Mouse (Mus musculus) liver, embryonic 12.5 days (tissue): ENCODE data around the gene Kcnd2. TPM values are rescaled to one million over a fixed set of nuclear protein-coding genes. Genes with fewer than 3 reads are reported as not detected.

ENCODE experiments used
- ATAC-seq: fragments of 200-750 bp; cut with Nextera tagmentation; 2 replicates; pipeline ENCODE4 v1.8.0; 2017; ENCODE audit warnings: moderate number of reproducible peaks, mild to moderate bottlenecking, moderate library complexity
- H3K27ac ChIP-seq: fragments of 300-500 bp; sonication (generic); 2 replicates; pipeline ENCODE4 v1.5.1; 2016; ENCODE audit warnings: mild to moderate bottlenecking
- H3K27me3 ChIP-seq: fragments of 300-500 bp; sonication (generic); replicated peaks from 2 replicates; pipeline ENCODE4 v1.6.1; 2016; ENCODE audit warnings: mild to moderate bottlenecking, moderate library complexity
- H3K36me3 ChIP-seq: fragments of 300-500 bp; sonication (generic); 2 replicates; pipeline ENCODE4 v1.6.1; 2016; ENCODE audit warnings: mild to moderate bottlenecking, moderate library complexity
- H3K4me1 ChIP-seq: fragments of 300-500 bp; sonication (generic); 2 replicates; pipeline ENCODE4 v1.6.1; 2016
- H3K4me2 ChIP-seq: fragments of 300-500 bp; sonication (generic); 2 replicates; pipeline ENCODE4 v1.6.1; 2016; ENCODE audit warnings: mild to moderate bottlenecking, moderate library complexity
- H3K4me3 ChIP-seq: fragments of 300-500 bp; sonication (generic); 2 replicates; pipeline ENCODE4 v1.5.1; 2016; ENCODE audit warnings: mild to moderate bottlenecking, moderate library complexity
- H3K9ac ChIP-seq: fragments of 300-500 bp; sonication (generic); 2 replicates; pipeline ENCODE4 v1.6.1; 2016; ENCODE audit warnings: mild to moderate bottlenecking, moderate library complexity
- H3K9me3 ChIP-seq: fragments of 300-500 bp; sonication (generic); replicated peaks from 2 replicates; pipeline ENCODE4 v1.6.1; 2016; ENCODE audit warnings: mild to moderate bottlenecking, moderate library complexity
- WGBS: fragments of 180-500 bp; shearing (Covaris S2); methylation state at CpG from one replicate; pipeline ENCODE4 v1.1.7; 2016; ENCODE audit not compliant: insufficient replicate concordance; 5-methylcytosine and 5-hydroxymethylcytosine counted together
- polyA plus RNA-seq: library from polyadenylated mRNA; unstranded; fragments of >200 nt; fragmentation: Nextera tagmentation; extraction: Ambion mirVana; gene quantifications from 2 replicates; pipeline ENCODE4 v1.2.1, GENCODE M21; 2016

The Kcnd2 gene
- polyA plus RNA-seq, 1 experiment from 2014 or later, result 0.02 TPM

DNA sequence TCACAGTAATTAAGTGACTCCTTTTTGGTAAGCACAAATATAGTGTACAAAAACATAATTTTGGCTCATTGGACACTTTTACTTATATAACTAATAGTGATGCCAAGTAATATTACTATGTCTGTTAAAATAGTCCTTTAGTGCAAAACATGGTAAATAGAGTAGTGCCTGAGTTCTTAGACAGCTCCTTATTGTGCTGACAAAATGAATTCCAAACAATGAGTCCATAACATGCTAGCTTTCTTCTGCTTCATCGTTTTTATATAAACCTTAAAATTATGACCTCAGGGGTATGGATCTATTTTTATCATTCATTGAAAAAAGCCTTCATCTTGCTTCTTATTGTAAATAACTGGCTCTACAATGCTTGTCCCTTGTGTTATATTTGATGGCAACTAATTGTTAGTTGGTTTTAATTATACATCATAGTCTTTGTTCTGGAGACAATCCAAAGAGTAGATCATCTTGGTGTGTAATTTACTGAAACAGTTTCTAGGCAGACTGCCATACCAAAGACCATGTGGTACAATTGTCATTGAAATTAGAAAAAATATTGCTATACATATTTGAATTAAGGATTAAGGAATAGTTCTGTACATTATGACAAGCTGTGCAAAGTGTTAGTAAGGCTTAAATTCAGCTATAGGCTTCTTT is 256.7 kb downstream of the Kcnd2 start:
- 55% methylated on average over 1 of the region's 1 CpGs for WGBS
- ATAC-seq, result no peak

DNA sequence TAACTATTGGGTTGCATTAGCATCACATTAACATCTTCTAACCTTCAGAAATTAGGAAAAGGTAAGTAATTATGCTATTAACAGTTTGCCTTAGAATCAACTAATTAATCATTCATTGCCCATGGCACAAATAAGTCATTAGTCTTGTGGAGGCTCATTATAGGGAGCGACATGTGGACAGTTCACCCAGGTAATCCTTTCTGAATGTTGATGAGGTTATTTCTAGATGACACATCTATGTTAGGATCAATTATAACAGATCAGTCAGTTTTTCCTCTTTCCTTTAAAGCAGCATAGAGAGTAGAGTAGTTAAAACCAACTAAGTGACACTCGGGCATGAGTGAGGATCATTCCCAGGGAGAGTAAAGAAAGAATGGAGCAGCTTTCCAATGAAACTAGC is 267.4 kb downstream of the Kcnd2 start:
- 72% methylated on average over 2 of the region's 2 CpGs for WGBS
- no peak overlapping the region for H3K27ac ChIP-seq
- no peaks in the 10 kb centered on the region for H3K36me3 ChIP-seq
- H3K4me2 ChIP-seq, result no peak overlapping the region
- no peak overlapping the region for H3K9ac ChIP-seq
- H3K27me3 ChIP-seq, result no peaks in the 10 kb centered on the region
- no peak for ATAC-seq
- H3K4me1 ChIP-seq, result no peaks in the 10 kb centered on the region
- no peak overlapping the region for H3K4me3 ChIP-seq
- H3K9me3 ChIP-seq, result no peaks in the 10 kb centered on the region

More for the DNA sequence above, 256.7 kb downstream of the Kcnd2 start:
- Histone ChIP-seq H3K36me3 (no peaks in the 10 kb centered on the region), H3K4me2 (no peak overlapping the region), H3K27me3 (no peaks in the 10 kb centered on the region), H3K9ac (no peak overlapping the region), H3K4me1 (no peaks in the 10 kb centered on the region), H3K9me3 (no peaks in the 10 kb centered on the region), H3K4me3 (no peak overlapping the region), H3K27ac (no peak overlapping the region)

DNA sequence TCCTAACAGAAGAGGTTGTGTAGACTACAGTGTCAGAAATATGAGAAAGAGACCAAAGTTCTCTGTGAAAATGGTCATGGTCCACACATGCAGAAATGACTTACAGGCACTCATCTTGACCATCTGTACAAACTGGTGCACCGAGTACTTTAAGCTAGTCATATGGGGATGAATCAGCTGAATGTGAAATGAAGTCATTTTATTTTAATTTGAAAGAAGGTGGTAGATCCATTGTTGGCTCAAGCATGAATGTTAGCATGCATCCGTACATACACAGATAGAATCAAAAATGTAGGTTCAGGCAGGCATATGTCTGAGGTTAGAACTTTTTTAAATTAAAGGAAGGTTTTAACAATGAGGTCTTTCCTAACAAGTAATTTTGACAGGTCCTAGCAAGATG is 273.2 kb downstream of the Kcnd2 start:
- no peak for ATAC-seq
- 47% methylated on average over 2 of the region's 2 CpGs for WGBS
- Histone ChIP-seq H3K27ac (no peak overlapping the region), H3K9ac (no peak overlapping the region), H3K4me1 (no peaks in the 10 kb centered on the region), H3K9me3 (no peaks in the 10 kb centered on the region), H3K4me3 (no peak overlapping the region), H3K36me3 (no peaks in the 10 kb centered on the region), H3K27me3 (no peaks in the 10 kb centered on the region), H3K4me2 (no peak overlapping the region)

DNA sequence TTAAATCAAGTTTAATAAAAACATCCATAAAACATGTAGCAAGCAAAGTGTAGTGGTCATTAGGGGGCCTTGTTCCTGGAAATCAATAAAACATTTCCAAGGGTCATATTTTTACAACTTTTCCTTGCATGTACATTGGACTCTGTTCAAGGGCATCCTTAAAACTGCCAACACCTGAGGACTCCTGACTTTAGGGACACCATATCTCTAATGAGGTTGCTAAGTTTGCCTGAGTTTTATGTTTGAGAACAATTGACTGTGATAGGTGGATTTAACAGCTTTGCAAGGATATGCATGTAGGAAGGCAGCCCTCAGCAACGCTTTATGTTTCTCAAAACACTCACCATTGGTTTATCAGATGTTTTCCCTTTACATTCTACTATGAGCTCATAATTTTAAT is 287.6 kb downstream of the Kcnd2 start:
- no peak overlapping the region for H3K4me2 ChIP-seq
- H3K4me1 ChIP-seq, result no peaks in the 10 kb centered on the region
- H3K4me3 ChIP-seq, result no peak overlapping the region
- no peaks in the 10 kb centered on the region for H3K9me3 ChIP-seq
- no peak overlapping the region for H3K27ac ChIP-seq
- ATAC-seq, result no peak
- no peak overlapping the region for H3K9ac ChIP-seq
- no peaks in the 10 kb centered on the region for H3K27me3 ChIP-seq
- WGBS, result 55% methylated on average over 1 of the region's 1 CpGs
- H3K36me3 ChIP-seq, result no peaks in the 10 kb centered on the region

DNA sequence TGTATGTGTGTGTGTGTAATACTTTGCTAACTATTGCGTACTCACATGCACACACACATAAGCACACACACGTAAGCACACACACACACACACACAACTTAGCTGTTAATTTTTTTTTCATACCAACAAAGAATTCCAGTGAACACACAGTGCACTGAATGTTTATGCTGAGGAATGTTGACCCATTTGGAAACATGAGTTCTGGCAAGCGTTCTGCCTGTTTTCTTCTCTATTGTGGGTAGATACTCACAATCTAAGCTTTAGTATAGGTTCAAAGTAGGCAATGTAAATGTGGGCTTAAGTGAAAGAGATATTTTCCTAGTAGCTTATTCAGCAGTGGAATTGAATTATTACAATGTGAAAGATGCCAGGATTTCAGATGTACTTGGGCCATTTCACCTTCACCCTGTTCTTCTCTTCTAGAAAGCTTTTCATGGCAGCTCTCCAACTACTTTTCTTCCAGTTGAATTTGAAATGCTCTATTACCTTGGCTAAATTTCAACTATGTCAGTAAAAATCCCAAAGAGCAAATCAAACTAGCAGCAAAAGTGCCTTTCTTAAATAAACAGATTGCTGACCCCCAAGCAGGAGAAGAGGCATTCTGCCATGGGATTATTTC is 295.4 kb downstream of the Kcnd2 start:
- no peak overlapping the region for H3K27ac ChIP-seq

DNA sequence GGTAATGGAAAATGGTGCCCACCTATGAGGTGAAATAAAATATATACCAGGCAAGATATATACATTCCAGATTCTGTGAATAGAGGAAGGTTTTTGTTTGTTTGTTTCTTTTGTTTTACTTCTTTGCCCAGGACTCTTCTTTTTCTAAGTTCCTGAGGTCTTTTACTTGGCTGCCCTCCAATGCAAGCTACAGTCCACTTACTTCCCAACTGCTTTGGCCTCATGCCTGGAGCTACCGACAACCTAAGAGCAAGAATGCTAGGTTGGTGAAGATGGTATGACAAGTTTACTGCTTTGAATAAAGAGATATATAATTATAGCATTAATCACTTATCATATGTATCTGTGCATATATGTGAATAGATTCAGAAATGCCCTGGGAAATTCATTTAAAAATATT is 305.0 kb downstream of the Kcnd2 start:
- H3K4me2 ChIP-seq, result no peak overlapping the region
- no peaks in the 10 kb centered on the region for H3K4me1 ChIP-seq
- H3K27ac ChIP-seq, result no peak overlapping the region
- H3K4me3 ChIP-seq, result no peak overlapping the region
- H3K36me3 ChIP-seq, result no peaks in the 10 kb centered on the region
- H3K27me3 ChIP-seq, result no peaks in the 10 kb centered on the region
- H3K9me3 ChIP-seq, result no peaks in the 10 kb centered on the region
- no peak for ATAC-seq
- H3K9ac ChIP-seq, result no peak overlapping the region
- 67% methylated on average over 1 of the region's 1 CpGs for WGBS

More for the DNA sequence above, 295.4 kb downstream of the Kcnd2 start:
- Histone ChIP-seq H3K9me3 (no peaks in the 10 kb centered on the region), H3K36me3 (no peaks in the 10 kb centered on the region), H3K9ac (no peak overlapping the region), H3K4me1 (no peaks in the 10 kb centered on the region), H3K4me3 (no peak overlapping the region), H3K4me2 (no peak overlapping the region), H3K27me3 (no peaks in the 10 kb centered on the region)
- ATAC-seq, result no peak
- 75% methylated on average over 3 of the region's 3 CpGs for WGBS

DNA sequence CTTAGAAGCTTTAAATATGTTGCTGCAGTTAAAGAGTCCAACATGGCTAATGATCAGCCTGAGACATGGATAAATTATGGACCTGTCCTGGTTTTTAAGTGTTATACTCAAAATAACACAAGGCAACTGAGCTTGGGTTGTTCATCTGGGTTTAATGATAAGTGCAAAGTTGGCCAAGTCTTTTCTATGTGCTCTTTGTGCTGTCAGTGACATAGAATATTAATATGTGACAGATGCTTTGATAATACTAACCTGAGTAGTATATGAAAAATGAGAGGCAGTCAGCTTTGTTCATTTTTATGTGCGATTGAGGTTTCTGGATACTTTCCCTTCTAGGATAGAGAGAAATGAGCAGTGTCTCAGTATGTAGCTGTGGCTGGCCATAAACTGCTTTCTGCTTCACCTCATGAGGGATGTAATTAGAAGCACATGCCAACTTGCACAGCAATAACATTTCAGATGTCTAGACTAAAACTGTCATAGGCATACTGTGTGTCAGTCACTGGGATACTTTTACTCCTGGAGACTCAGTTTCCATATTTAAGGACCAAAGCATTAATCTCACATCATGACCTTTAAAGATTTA is 312.3 kb downstream of the Kcnd2 start:
- H3K9me3 ChIP-seq, result no peaks in the 10 kb centered on the region
- H3K4me1 ChIP-seq, result no peaks in the 10 kb centered on the region
- no peak overlapping the region for H3K4me2 ChIP-seq
- no peaks in the 10 kb centered on the region for H3K36me3 ChIP-seq
- H3K4me3 ChIP-seq, result no peak overlapping the region
- ATAC-seq, result no peak
- H3K9ac ChIP-seq, result no peak overlapping the region
- 60% methylated on average over 1 of the region's 1 CpGs for WGBS
- H3K27ac ChIP-seq, result no peak overlapping the region
- no peaks in the 10 kb centered on the region for H3K27me3 ChIP-seq

DNA sequence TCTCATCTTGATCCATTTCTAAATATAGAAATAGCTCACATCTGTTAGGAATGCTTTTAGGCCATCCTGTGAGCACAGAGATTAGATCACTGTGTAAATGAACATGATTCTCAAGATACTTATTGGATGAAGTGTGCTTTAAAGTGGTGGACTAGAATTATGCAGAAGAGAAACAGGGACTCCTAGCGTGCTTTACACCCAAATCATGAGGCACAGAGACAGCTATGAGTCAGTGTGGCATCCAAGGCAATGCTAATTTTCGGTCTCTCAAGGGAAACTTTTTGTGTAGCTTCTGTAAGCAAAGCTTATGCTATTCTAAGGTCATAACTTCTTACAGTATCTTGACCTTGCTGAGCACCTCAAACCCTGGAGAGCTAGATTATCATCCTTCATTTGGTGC is 318.7 kb downstream of the Kcnd2 start:
- no peak overlapping the region for H3K27ac ChIP-seq
- no peak for ATAC-seq
- WGBS, result 59% methylated on average over 2 of the region's 2 CpGs
- H3K9me3 ChIP-seq, result no peaks in the 10 kb centered on the region
- no peak overlapping the region for H3K9ac ChIP-seq
- H3K36me3 ChIP-seq, result no peaks in the 10 kb centered on the region
- no peaks in the 10 kb centered on the region for H3K4me1 ChIP-seq
- no peaks in the 10 kb centered on the region for H3K27me3 ChIP-seq
- H3K4me2 ChIP-seq, result no peak overlapping the region
- no peak overlapping the region for H3K4me3 ChIP-seq

DNA sequence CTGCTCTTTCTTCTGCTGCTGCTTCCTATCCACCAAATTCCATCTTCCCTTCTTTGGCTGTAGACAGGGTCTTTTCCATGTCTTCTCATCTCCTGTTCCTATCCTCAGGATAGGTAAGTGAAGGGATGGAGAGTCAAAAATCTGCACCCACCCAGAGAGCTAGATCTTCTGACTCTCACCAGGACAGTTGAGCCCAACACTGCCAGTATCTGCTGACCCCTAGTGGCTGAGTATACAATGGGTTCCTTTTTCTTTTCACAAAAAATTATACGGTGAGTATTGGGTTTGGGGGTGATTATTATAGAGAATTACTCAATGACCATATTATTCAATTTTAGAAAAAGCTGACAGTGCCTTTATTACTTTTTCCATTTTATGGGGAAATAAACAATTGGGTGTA is 319.5 kb downstream of the Kcnd2 start:
- Histone ChIP-seq H3K4me2 (no peak overlapping the region), H3K9ac (no peak overlapping the region), H3K4me3 (no peak overlapping the region), H3K4me1 (no peaks in the 10 kb centered on the region), H3K36me3 (no peaks in the 10 kb centered on the region), H3K27ac (no peak overlapping the region), H3K27me3 (no peaks in the 10 kb centered on the region), H3K9me3 (no peaks in the 10 kb centered on the region)
- 36% methylated on average over 1 of the region's 1 CpGs for WGBS
- ATAC-seq, result no peak

DNA sequence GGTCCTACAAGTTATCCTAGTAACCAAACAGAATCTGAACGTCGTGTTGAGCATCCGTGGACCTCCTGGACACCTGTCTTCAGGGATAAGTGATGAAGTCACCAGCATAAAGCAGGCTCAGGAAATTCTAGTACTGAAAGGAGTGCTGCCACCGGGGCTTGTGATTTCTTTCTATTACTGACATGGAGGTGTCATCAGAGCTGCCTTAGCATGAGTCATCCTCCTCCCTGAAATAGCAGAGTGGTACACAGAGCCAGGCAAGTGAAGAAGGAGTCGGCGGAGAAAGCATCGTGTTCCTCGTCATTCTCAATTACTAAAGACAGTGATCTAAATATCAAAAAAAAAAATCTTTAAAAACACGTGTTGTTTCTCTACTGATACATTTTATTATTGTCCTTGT is 336.2 kb downstream of the Kcnd2 start:
- WGBS, result 61% methylated on average over 9 of the region's 9 CpGs
- no peak overlapping the region for H3K9ac ChIP-seq
- no peaks in the 10 kb centered on the region for H3K36me3 ChIP-seq
- H3K4me3 ChIP-seq, result no peak overlapping the region
- no peaks in the 10 kb centered on the region for H3K27me3 ChIP-seq
- no peaks in the 10 kb centered on the region for H3K4me1 ChIP-seq
- no peak overlapping the region for H3K4me2 ChIP-seq
- no peak overlapping the region for H3K27ac ChIP-seq
- no peak for ATAC-seq
- H3K9me3 ChIP-seq, result no peaks in the 10 kb centered on the region

DNA sequence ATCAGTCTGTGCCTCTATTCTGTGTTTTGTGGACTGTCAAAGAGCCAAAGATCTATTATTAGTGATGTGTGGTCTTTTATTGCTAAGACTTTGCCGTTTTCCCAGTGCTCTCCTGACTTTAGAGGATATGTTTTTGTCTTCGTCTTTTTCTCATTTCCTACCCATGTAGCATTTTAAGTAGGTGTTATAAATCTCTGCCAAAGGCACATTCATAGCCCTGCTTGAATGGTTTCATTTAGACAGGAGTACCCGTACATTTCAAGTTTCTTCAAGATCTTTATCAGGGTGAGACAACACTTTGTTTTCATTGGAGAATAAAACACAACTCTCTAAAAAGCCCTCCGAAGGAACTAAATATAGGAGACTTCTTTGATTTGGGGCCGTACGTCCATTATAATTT is 355.7 kb downstream of the Kcnd2 start:
- WGBS, result 70% methylated on average over 6 of the region's 6 CpGs
- H3K27ac ChIP-seq, result no peak overlapping the region
- no peak for ATAC-seq
- no peak overlapping the region for H3K9ac ChIP-seq
- no peaks in the 10 kb centered on the region for H3K27me3 ChIP-seq
- H3K9me3 ChIP-seq, result no peaks in the 10 kb centered on the region
- no peak overlapping the region for H3K4me3 ChIP-seq
- H3K4me1 ChIP-seq, result no peaks in the 10 kb centered on the region
- no peak overlapping the region for H3K4me2 ChIP-seq
- no peaks in the 10 kb centered on the region for H3K36me3 ChIP-seq

DNA sequence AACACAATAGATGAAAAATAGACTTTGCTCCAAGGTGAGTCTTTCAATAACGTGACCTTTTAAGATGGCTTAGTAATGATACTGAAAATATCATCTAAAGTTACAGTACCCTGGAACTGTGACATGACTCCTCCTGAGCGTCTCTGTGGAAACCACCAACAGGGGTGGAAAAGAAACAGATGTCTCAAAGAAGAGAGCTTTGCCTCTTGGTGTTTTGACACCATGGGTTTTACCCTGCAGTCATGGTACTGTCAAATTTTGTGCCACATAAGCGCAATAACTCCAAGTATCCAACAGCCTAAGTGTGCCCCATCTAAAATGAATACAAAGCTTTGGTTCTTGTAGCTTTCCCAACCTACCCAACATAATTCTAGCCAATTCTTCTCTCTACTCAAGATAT is 374.9 kb downstream of the Kcnd2 start:
- no peaks in the 10 kb centered on the region for H3K27me3 ChIP-seq
- 66% methylated on average over 3 of the region's 3 CpGs for WGBS

More for the DNA sequence above, 374.9 kb downstream of the Kcnd2 start:
- no peak overlapping the region for H3K4me3 ChIP-seq
- no peak for ATAC-seq
- no peak overlapping the region for H3K4me2 ChIP-seq
- no peaks in the 10 kb centered on the region for H3K9me3 ChIP-seq
- no peak overlapping the region for H3K9ac ChIP-seq
- no peak overlapping the region for H3K27ac ChIP-seq
- no peaks in the 10 kb centered on the region for H3K36me3 ChIP-seq
- no peaks in the 10 kb centered on the region for H3K4me1 ChIP-seq
